11 mouse cellular contexts compared by ENCODE assay signal in the genomic region with DNA sequence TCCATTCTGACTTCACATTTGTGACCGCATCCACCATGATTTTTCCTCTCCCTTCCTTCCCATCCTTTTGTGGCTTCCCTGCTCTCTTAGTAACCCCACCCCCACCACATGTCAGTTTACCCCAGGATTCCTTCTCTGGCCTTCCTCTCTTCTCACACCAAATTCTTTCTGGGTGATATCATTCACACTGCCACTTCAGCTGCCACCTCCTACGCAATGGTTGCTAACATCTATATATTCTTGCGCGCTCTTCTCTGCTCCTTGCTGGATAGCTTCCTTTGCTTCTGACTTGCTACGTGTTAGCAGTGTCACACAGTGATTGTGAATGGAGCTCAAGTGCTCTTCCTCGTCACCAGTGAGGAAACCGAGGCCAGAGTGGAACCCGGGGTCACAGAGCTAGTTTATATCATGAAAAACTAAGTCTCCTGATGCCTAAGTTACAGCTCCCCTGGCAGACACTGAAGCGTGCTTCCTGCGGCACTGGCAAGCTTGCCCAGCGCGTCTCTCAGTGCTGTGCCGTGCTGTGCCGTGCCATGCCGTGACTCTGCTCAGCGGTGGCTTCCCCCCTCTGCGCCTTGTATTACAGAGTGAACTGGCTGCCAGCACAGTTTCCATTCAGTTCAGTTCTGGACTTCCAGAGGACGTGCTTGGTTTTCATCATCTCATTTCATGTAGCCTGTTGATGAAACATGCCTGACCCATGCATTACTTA.
DNase-seq lines count a peak whose midpoint lies in the region; ATAC-seq and TF ChIP-seq lines count a peak whose summit lies in the region.
"Had no signal": no experiment of that assay in that cellular context is flagged by ENCODE, and none has a peak within 500 bp of the region (broad histone marks: within the 10 kb centered on the region; RNA-seq: fewer than 3 reads in every experiment).

No protein-coding gene starts in this region.

- no peak for DNase-seq in forebrain, embryonic 14.5 days (ENCODE audit: low spot score)
- DNase-seq in heart, postnatal 14 days, result no peak
- peak; percentile 53 for DNase-seq in right cerebral cortex, adult 18-20 months
- no peak for DNase-seq in right cerebral cortex, postnatal 25 days
- no peak for DNase-seq in adrenal gland, postnatal 25 days
- no peak for DNase-seq in liver, postnatal 0 days

- no peak for TF ChIP-seq EP300 in liver, postnatal 0 days (IDR thresholded peaks at IDR 0.05; ENCODE audit: low read depth)

- H3K36me3 ChIP-seq in forebrain, embryonic 14.5 days (ENCODE audit: control insufficient read depth, insufficient read depth, low read length), result no peaks in the 10 kb centered on the region
- H3K36me3 ChIP-seq in forebrain, embryonic 16.5 days (ENCODE audit: control insufficient read depth, insufficient read depth), result no peaks in the 10 kb centered on the region
- no peaks in the 10 kb centered on the region for H3K36me3 ChIP-seq in heart, embryonic 16.5 days (ENCODE audit: control insufficient read depth, insufficient read depth)
- H3K36me3 ChIP-seq in liver, postnatal 0 days (replicated peaks; ENCODE audit: insufficient read depth, low read length), result no peaks in the 10 kb centered on the region
- H3K36me3 ChIP-seq: hindbrain, embryonic 10.5 days; limb, embryonic 12.5 days had no signal

- intact Hi-C loops in heart, postnatal 14 days (cut with DNase I), result no loop called here

- peaks cover 6% of the 10 kb centered on the region for H3K4me1 ChIP-seq in forebrain, embryonic 14.5 days (ENCODE audit: control insufficient read depth, insufficient read depth, low read length)
- H3K4me1 ChIP-seq in forebrain, embryonic 16.5 days (replicated peaks; ENCODE audit: control insufficient read depth, insufficient read depth, low read length), result peaks cover 14% of the 10 kb centered on the region
- peaks cover 45% of the 10 kb centered on the region for H3K4me1 ChIP-seq in heart, embryonic 16.5 days (ENCODE audit: control insufficient read depth, insufficient read depth, low read length)
- H3K4me1 ChIP-seq in liver, postnatal 0 days (ENCODE audit: insufficient read depth), result peaks cover 19% of the 10 kb centered on the region

- no peak overlapping the region for H3K4me2 ChIP-seq in forebrain, embryonic 14.5 days (ENCODE audit: low read length)
- no peak overlapping the region for H3K4me2 ChIP-seq in forebrain, embryonic 16.5 days (ENCODE audit: low read length)
- peak overlapping the region; percentile 56 for H3K4me2 ChIP-seq in heart, embryonic 16.5 days (ENCODE audit: low read depth, low read length)
- H3K4me2 ChIP-seq in liver, postnatal 0 days (ENCODE audit: low read depth, low read length), result no peak overlapping the region
- H3K4me2 ChIP-seq: limb, embryonic 12.5 days had no signal

- no peak for ATAC-seq in forebrain, embryonic 14.5 days
- ATAC-seq in forebrain, embryonic 16.5 days, result no peak
- peak; percentile 68; the same call in 1 of the 2 replicates for ATAC-seq in heart, embryonic 16.5 days (replicated peaks; ENCODE audit: extremely low read depth, insufficient read depth, low FRiP score)
- no peak for ATAC-seq in liver, postnatal 0 days
- ATAC-seq: intestine, embryonic 16.5 days had no signal

- WGBS in forebrain, embryonic 14.5 days, result 85% methylated on average over 18 of the region's 18 CpGs
- WGBS in forebrain, embryonic 16.5 days, result 82% methylated on average over 18 of the region's 18 CpGs
- 33% methylated on average over 18 of the region's 18 CpGs for WGBS in heart, embryonic 16.5 days
- WGBS in liver, postnatal 0 days (ENCODE audit: insufficient replicate concordance), result 86% methylated on average over 18 of the region's 18 CpGs

- H3K27ac ChIP-seq in forebrain, embryonic 14.5 days (ENCODE audit: low read depth, low read length), result peak overlapping the region; percentile 39
- no peak overlapping the region for H3K27ac ChIP-seq in forebrain, embryonic 16.5 days (ENCODE audit: low read length)
- H3K27ac ChIP-seq in heart, embryonic 16.5 days (ENCODE audit: low read length), result peak overlapping the region; percentile 74
- no peak overlapping the region for H3K27ac ChIP-seq in liver, postnatal 0 days (ENCODE audit: low read depth)
- H3K27ac ChIP-seq: hindbrain, embryonic 10.5 days; limb, embryonic 12.5 days had no signal

- H3K9me3 ChIP-seq in forebrain, embryonic 14.5 days (replicated peaks; ENCODE audit: control insufficient read depth, low read length), result no peaks in the 10 kb centered on the region
- H3K9me3 ChIP-seq in forebrain, embryonic 16.5 days (ENCODE audit: control insufficient read depth, low read length), result no peaks in the 10 kb centered on the region
- no peaks in the 10 kb centered on the region for H3K9me3 ChIP-seq in heart, embryonic 16.5 days (replicated peaks; ENCODE audit: control insufficient read depth, low read length)
- no peaks in the 10 kb centered on the region for H3K9me3 ChIP-seq in liver, postnatal 0 days (ENCODE audit: low read length)
- H3K9me3 ChIP-seq: hindbrain, embryonic 10.5 days; limb, embryonic 12.5 days had no signal

- no peak overlapping the region for H3K4me3 ChIP-seq in forebrain, embryonic 14.5 days (ENCODE audit: low read depth, low read length)
- H3K4me3 ChIP-seq in forebrain, embryonic 16.5 days (replicated peaks; ENCODE audit: low read length), result no peak overlapping the region
- H3K4me3 ChIP-seq in heart, embryonic 16.5 days (ENCODE audit: low read length), result peak overlapping the region; percentile 18
- no peak overlapping the region for H3K4me3 ChIP-seq in liver, postnatal 0 days (ENCODE audit: low read depth, low read length)
- H3K4me3 ChIP-seq: hindbrain, embryonic 10.5 days; limb, embryonic 12.5 days had no signal

- H3K27me3 ChIP-seq in forebrain, embryonic 14.5 days (replicated peaks; ENCODE audit: control insufficient read depth, insufficient read depth, low read length), result no peaks in the 10 kb centered on the region
- H3K27me3 ChIP-seq in forebrain, embryonic 16.5 days (replicated peaks; ENCODE audit: control insufficient read depth, insufficient read depth, low read length), result no peaks in the 10 kb centered on the region
- no peaks in the 10 kb centered on the region for H3K27me3 ChIP-seq in heart, embryonic 16.5 days (ENCODE audit: control insufficient read depth, insufficient read depth, low read length)
- H3K27me3 ChIP-seq in liver, postnatal 0 days (ENCODE audit: insufficient read depth, low read length), result no peaks in the 10 kb centered on the region
- H3K27me3 ChIP-seq: limb, embryonic 12.5 days had no signal

- TF ChIP-seq CTCF in liver, postnatal 0 days (IDR thresholded peaks at IDR 0.05; ENCODE audit: low read depth), result no peak

- no peak overlapping the region for H3K9ac ChIP-seq in forebrain, embryonic 14.5 days (ENCODE audit: low read length)
- H3K9ac ChIP-seq in forebrain, embryonic 16.5 days (replicated peaks; ENCODE audit: low read depth, low read length), result no peak overlapping the region
- H3K9ac ChIP-seq in heart, embryonic 16.5 days (ENCODE audit: low read length), result peak overlapping the region; percentile 23; the same call in 1 of the 2 replicates
- no peak overlapping the region for H3K9ac ChIP-seq in liver, postnatal 0 days (replicated peaks)
- H3K9ac ChIP-seq: limb, embryonic 12.5 days had no signal

Comparison
In these comparisons a context has a peak if more than half of its experiments do, and no peak if none do; other contexts are left out.
1. H3K27ac ChIP-seq: peak in forebrain, embryonic 14.5 days (single experiment) and heart, embryonic 16.5 days (single experiment); none in forebrain, embryonic 16.5 days (single experiment) and liver, postnatal 0 days (single experiment).